Mouse (Mus musculus): ENCODE measurements around the gene Tns1.

Gene Tns1

GRCm38 (mm10) chr1:73958210-73958983 lies 165.9 kb downstream of the Tns1 start:
- DNase-seq (ENCODE audit: low read depth, low spot score): no peak

- DNase-seq (ENCODE audit: low read depth, low spot score): no peak
Measured at GRCm38 (mm10) chr1:73957428-73957827, 166.8 kb downstream of the Tns1 start.

- no peak for DNase-seq (ENCODE audit: low read depth, low spot score)
Measured at GRCm38 (mm10) chr1:73956320-73956719, 167.9 kb downstream of the Tns1 start.

GRCm38 (mm10) chr1:73955259-73955842 lies 168.9 kb downstream of the Tns1 start:
- DNase-seq (ENCODE audit: low read depth, low spot score): no peak

- DNase-seq (ENCODE audit: low read depth, low spot score): no peak
Measured at GRCm38 (mm10) chr1:73954614-73955013, 169.6 kb downstream of the Tns1 start.

GRCm38 (mm10) chr1:73954015-73954408 lies 170.2 kb downstream of the Tns1 start:
- DNase-seq (ENCODE audit: low read depth, low spot score): no peak

GRCm38 (mm10) chr1:73953317-73954014 lies 170.8 kb downstream of the Tns1 start:
- DNase-seq (ENCODE audit: low read depth, low spot score): no peak

GRCm38 (mm10) chr1:73952598-73952997 lies 171.7 kb downstream of the Tns1 start:
- no peak for DNase-seq (ENCODE audit: low read depth, low spot score)

GRCm38 (mm10) chr1:73951178-73951577 lies 173.1 kb downstream of the Tns1 start:
- no peak for DNase-seq (ENCODE audit: low read depth, low spot score)

- no peak for DNase-seq (ENCODE audit: low read depth, low spot score)
Measured at GRCm38 (mm10) chr1:73948757-73949156, 175.5 kb downstream of the Tns1 start.

GRCm38 (mm10) chr1:73947525-73948304 lies 176.5 kb downstream of the Tns1 start:
- no peak for DNase-seq (ENCODE audit: low read depth, low spot score)

- DNase-seq (ENCODE audit: low read depth, low spot score): no peak
Measured at GRCm38 (mm10) chr1:73946701-73947100, 177.5 kb downstream of the Tns1 start.

- DNase-seq (ENCODE audit: low read depth, low spot score): no peak
Measured at GRCm38 (mm10) chr1:73944393-73944792, 179.9 kb downstream of the Tns1 start.

GRCm38 (mm10) chr1:73943667-73944289 lies 180.5 kb downstream of the Tns1 start:
- no peak for DNase-seq (ENCODE audit: low read depth, low spot score)

- no peak for DNase-seq (ENCODE audit: low read depth, low spot score)
Measured at GRCm38 (mm10) chr1:73943255-73943654, 181.0 kb downstream of the Tns1 start.

GRCm38 (mm10) chr1:73942243-73942642 lies 182.0 kb downstream of the Tns1 start:
- DNase-seq (ENCODE audit: low read depth, low spot score): no peak

GRCm38 (mm10) chr1:73941697-73942096 lies 182.6 kb downstream of the Tns1 start:
- DNase-seq (ENCODE audit: low read depth, low spot score): no peak

- peak; percentile 64 for DNase-seq (ENCODE audit: low read depth, low spot score)
Measured at GRCm38 (mm10) chr1:73940491-73941204, 183.6 kb downstream of the Tns1 start.

GRCm38 (mm10) chr1:73938597-73938996 lies 185.7 kb downstream of the Tns1 start:
- no peak for DNase-seq (ENCODE audit: low read depth, low spot score)

- no peak for DNase-seq (ENCODE audit: low read depth, low spot score)
Measured at GRCm38 (mm10) chr1:73937805-73938204, 186.4 kb downstream of the Tns1 start.

- peak; percentile 28 for DNase-seq (ENCODE audit: low read depth, low spot score)
Measured at GRCm38 (mm10) chr1:73936537-73936936, 187.7 kb downstream of the Tns1 start.
